Mouse (Mus musculus): ENCODE data around the gene Cntnap1. TPM values are rescaled to one million over a fixed set of nuclear protein-coding genes. Genes with fewer than 3 reads are reported as not detected.

Cntnap1 gene
- polyA plus RNA-seq, 1 experiment: 1.4 TPM

GRCm38 (mm10) chr11:101238071-101238647 is 67.8 kb downstream of the Cntnap1 start:
- no peak for TF ChIP-seq POLR2A (IDR thresholded peaks at IDR 0.05; ENCODE audit: low read depth, low read length)
- no peak for TF ChIP-seq CTCF (IDR thresholded peaks at IDR 0.05; ENCODE audit: extremely low read depth, insufficient read depth, insufficient read length, insufficient replicate concordance)
- Histone ChIP-seq H3K36me3 (ENCODE audit: control insufficient read depth, insufficient read depth, low read length) (no peaks in the 10 kb centered on the region), H3K27ac (ENCODE audit: insufficient read depth, low read length) (no peak overlapping the region), H3K4me1 (ENCODE audit: control insufficient read depth, insufficient read depth, insufficient read length) (no peaks in the 10 kb centered on the region), H3K4me3 (ENCODE audit: extremely low read depth, insufficient read depth, insufficient read length) (no peak overlapping the region), H3K27me3 (ENCODE audit: control insufficient read depth, insufficient read depth, low read length) (no peaks in the 10 kb centered on the region; the same call in 1 of the 2 replicates)
- no peak for DNase-seq (ENCODE audit: low read depth in 1 of 2, low spot score in 2 of 2)
- 77% methylated on average over 5 of the region's 5 CpGs for WGBS

Other genes starting within 250 kb of the Cntnap1 start
- 65.1 and 80.8 TPM in 2 replicates for gene Stat3, start 231.0 kb upstream of the Cntnap1 start, polyA plus RNA-seq (2012; rRNA removed)
- 27.0 and 29.1 TPM in 2 replicates for gene Cavin1, start 199.6 kb upstream of the Cntnap1 start, polyA plus RNA-seq (2012; rRNA removed)
- 41.8 and 46.2 TPM in 2 replicates for gene Atp6v0a1, start 161.1 kb upstream of the Cntnap1 start, polyA plus RNA-seq (2012; rRNA removed)
- 28.6 and 34.8 TPM in 2 replicates for gene Naglu, start 100.5 kb upstream of the Cntnap1 start, polyA plus RNA-seq (2012; rRNA removed)
- 1.2 and 1.3 TPM in 2 replicates for gene Hsd17b1, start 92.1 kb upstream of the Cntnap1 start, polyA plus RNA-seq (2012; rRNA removed)
- 26.6 and 36.9 TPM in 2 replicates for gene Coasy, start 88.0 kb upstream of the Cntnap1 start, polyA plus RNA-seq (2012; rRNA removed)
- 20.3 and 23.9 TPM in 2 replicates for gene Mlx, start 83.2 kb upstream of the Cntnap1 start, polyA plus RNA-seq (2012; rRNA removed)
- 0.85 and 0.90 TPM in 2 replicates for gene Psmc3ip, start 75.1 kb upstream of the Cntnap1 start, polyA plus RNA-seq (2012; rRNA removed)
- 57.8 and 61.3 TPM in 2 replicates for gene Retreg3, start 50.6 kb upstream of the Cntnap1 start, polyA plus RNA-seq (2012; rRNA removed)
- gene Tubg1, start 50.6 kb upstream of the Cntnap1 start, polyA plus RNA-seq (2012; rRNA removed): 16.4 and 17.7 TPM in 2 replicates
- gene Tubg2, start 14.6 kb upstream of the Cntnap1 start, polyA plus RNA-seq (2012; rRNA removed): 3.6 and 4.8 TPM in 2 replicates
- 5.8 and 8.4 TPM in 2 replicates for gene Plekhh3, start 828 bp downstream of the Cntnap1 start, polyA plus RNA-seq (2012; rRNA removed)
- gene Ccr10, start 4.9 kb downstream of the Cntnap1 start, polyA plus RNA-seq (2012; rRNA removed): 1.6 and 1.9 TPM in 2 replicates
- gene Ezh1, start 55.9 kb downstream of the Cntnap1 start, polyA plus RNA-seq (2012; rRNA removed): 28.3 and 30.9 TPM in 2 replicates
- gene Ramp2, start 75.5 kb downstream of the Cntnap1 start, polyA plus RNA-seq (2012; rRNA removed): 47.6 and 59.7 TPM in 2 replicates
- gene Vps25, start 83.2 kb downstream of the Cntnap1 start, polyA plus RNA-seq (2012; rRNA removed): 56.3 and 62.2 TPM in 2 replicates
- 1.9 and 2.2 TPM in 2 replicates for gene Wnk4, start 90.0 kb downstream of the Cntnap1 start, polyA plus RNA-seq (2012; rRNA removed)
- gene Cntd1, start 108.5 kb downstream of the Cntnap1 start, polyA plus RNA-seq (2012; rRNA removed): 0.06 and 0.19 TPM in 2 replicates
- 148 TPM in 2 replicates for gene Coa3, start 108.6 kb downstream of the Cntnap1 start, polyA plus RNA-seq (2012; rRNA removed)
- 64.0 and 98.6 TPM in 2 replicates for gene Becn1, start 131.8 kb downstream of the Cntnap1 start, polyA plus RNA-seq (2012; rRNA removed)
- 58.1 and 73.8 TPM in 2 replicates for gene Psme3, start 145.7 kb downstream of the Cntnap1 start, polyA plus RNA-seq (2012; rRNA removed)
- 9.1 and 10.6 TPM in 2 replicates for gene Aoc2, start 154.5 kb downstream of the Cntnap1 start, polyA plus RNA-seq (2012; rRNA removed)
- gene Aoc3, start 160.1 kb downstream of the Cntnap1 start, polyA plus RNA-seq (2012; rRNA removed): 2.2 and 2.3 TPM in 2 replicates
- 0.07 TPM in 1 of 2 replicates, not detected in the other for gene G6pc, start 197.0 kb downstream of the Cntnap1 start, polyA plus RNA-seq (2012; rRNA removed)
- 17.3 and 18.3 TPM in 2 replicates for gene Aarsd1, start 247.1 kb downstream of the Cntnap1 start, polyA plus RNA-seq (2012; rRNA removed)